Mouse (Mus musculus) erythroblast, embryonic 14.5 days (primary cell): ENCODE data around the gene Nhsl2.

Source experiments
- GATA1 ChIP-seq: IDR thresholded peaks from 2 replicates; pipeline ENCODE4 v1.6.1; 2012; ENCODE audit warnings: low read length, inconsistent platforms, mixed read lengths
- TAL1 ChIP-seq: IDR thresholded peaks from 3 replicates; pipeline ENCODE4 v1.6.1; 2012; ENCODE audit warnings: low read length, inconsistent platforms, mixed read lengths

GRCm38 (mm10) chrX:101993841-101994571, 144.8 kb downstream of the Nhsl2 start:
- TF ChIP-seq GATA1 (no peak), TAL1 (no peak)
